Mouse (Mus musculus): ENCODE results near the gene Ror1.

Ror1 gene

GRCm38 (mm10) chr4:100328361-100328970 lies 232.9 kb downstream of the Ror1 start:
- DNase-seq: no peak

- no peak for DNase-seq
These were observed 239.6 kb downstream of the Ror1 start for GRCm38 (mm10) chr4:100335168-100335567.

- DNase-seq: no peak
These were observed 252.2 kb downstream of the Ror1 start for GRCm38 (mm10) chr4:100347791-100348190.

- no peak for DNase-seq
These were observed 254.7 kb downstream of the Ror1 start for GRCm38 (mm10) chr4:100350106-100350795.

- no peak for DNase-seq
These were observed 256.3 kb downstream of the Ror1 start for GRCm38 (mm10) chr4:100351797-100352290.

GRCm38 (mm10) chr4:100355566-100355965 lies 260.0 kb downstream of the Ror1 start:
- no peak for DNase-seq

- DNase-seq: peak; percentile 62
These were observed 262.4 kb downstream of the Ror1 start for GRCm38 (mm10) chr4:100357881-100358589.

GRCm38 (mm10) chr4:100363666-100364065 lies 268.1 kb downstream of the Ror1 start:
- DNase-seq: no peak

GRCm38 (mm10) chr4:100368691-100369090 lies 273.1 kb downstream of the Ror1 start:
- no peak for DNase-seq

- no peak for DNase-seq
These were observed 274.1 kb downstream of the Ror1 start for GRCm38 (mm10) chr4:100369541-100370174.

GRCm38 (mm10) chr4:100372806-100373205 lies 277.2 kb downstream of the Ror1 start:
- no peak for DNase-seq

GRCm38 (mm10) chr4:100373780-100374179 lies 278.2 kb downstream of the Ror1 start:
- DNase-seq: no peak

- no peak for DNase-seq
These were observed 279.7 kb downstream of the Ror1 start for GRCm38 (mm10) chr4:100375286-100375685.

GRCm38 (mm10) chr4:100376163-100376562 lies 280.6 kb downstream of the Ror1 start:
- DNase-seq: no peak

GRCm38 (mm10) chr4:100377231-100377630 lies 281.6 kb downstream of the Ror1 start:
- no peak for DNase-seq

GRCm38 (mm10) chr4:100377996-100378395 lies 282.4 kb downstream of the Ror1 start:
- no peak for DNase-seq

GRCm38 (mm10) chr4:100381760-100382159 lies 286.2 kb downstream of the Ror1 start:
- no peak for DNase-seq

GRCm38 (mm10) chr4:100386272-100386988 lies 290.8 kb downstream of the Ror1 start:
- DNase-seq: no peak

GRCm38 (mm10) chr4:100390436-100390835 lies 294.8 kb downstream of the Ror1 start:
- no peak for DNase-seq

- no peak for DNase-seq
These were observed 295.4 kb downstream of the Ror1 start for GRCm38 (mm10) chr4:100391021-100391420.

GRCm38 (mm10) chr4:100393374-100394061 lies 297.9 kb downstream of the Ror1 start:
- no peak for DNase-seq

GRCm38 (mm10) chr4:100395407-100395806 lies 299.8 kb downstream of the Ror1 start:
- no peak for DNase-seq

All from lung, postnatal 14 days (tissue).